Mouse (Mus musculus): ENCODE measurements around the gene Iffo2. TPM values are rescaled to one million over a fixed set of nuclear protein-coding genes. Genes with fewer than 3 reads are reported as not detected.

Iffo2 gene
- polyA plus RNA-seq, 1 experiment, result 1.6 TPM

GRCm38 (mm10) chr4:139580663-139581336 lies 50.5 kb downstream of the Iffo2 start:
- Histone ChIP-seq H3K4me3 (replicated peaks; ENCODE audit: control insufficient read depth, low read depth, low read length) (no peak overlapping the region), H3K27ac (ENCODE audit: control insufficient read depth, insufficient read depth, low read depth, low read length, poor library complexity) (0 out of 2 replicates have a peak overlapping the region, but pooled peaks have one; percentile 23), H3K4me1 (ENCODE audit: control insufficient read depth, insufficient read depth, low read length) (no peaks in the 10 kb centered on the region; the same call in 1 of the 2 replicates)
- TF ChIP-seq POLR2A (IDR thresholded peaks at IDR 0.05; ENCODE audit: borderline replicate concordance, control insufficient read depth, low read depth, low read length) (no peak), CTCF (IDR thresholded peaks at IDR 0.05; ENCODE audit: control insufficient read depth, insufficient read depth, low read length) (no peak)
- 47% methylated on average over 15 of the region's 15 CpGs for WGBS

GRCm38 (mm10) chr4:139581427-139582051 lies 51.2 kb downstream of the Iffo2 start:
- Histone ChIP-seq H3K27ac (ENCODE audit: control insufficient read depth, insufficient read depth, low read depth, low read length, poor library complexity) (0 out of 2 replicates have a peak overlapping the region, but pooled peaks have one; percentile 23), H3K4me1 (ENCODE audit: control insufficient read depth, insufficient read depth, low read length) (no peaks in the 10 kb centered on the region; the same call in 1 of the 2 replicates), H3K4me3 (replicated peaks; ENCODE audit: control insufficient read depth, low read depth, low read length) (no peak overlapping the region)
- 33% methylated on average over 6 of the region's 6 CpGs for WGBS
- no peak for TF ChIP-seq POLR2A (IDR thresholded peaks at IDR 0.05; ENCODE audit: borderline replicate concordance, control insufficient read depth, low read depth, low read length)
- TF ChIP-seq CTCF (IDR thresholded peaks at IDR 0.05; ENCODE audit: control insufficient read depth, insufficient read depth, low read length), result no peak

- TF ChIP-seq CTCF (IDR thresholded peaks at IDR 0.05; ENCODE audit: control insufficient read depth, insufficient read depth, low read length) (no peak), POLR2A (IDR thresholded peaks at IDR 0.05; ENCODE audit: borderline replicate concordance, control insufficient read depth, low read depth, low read length) (no peak)
- no peak overlapping the region for H3K4me3 ChIP-seq (replicated peaks; ENCODE audit: control insufficient read depth, low read depth, low read length)
- 50% methylated on average over 6 of the region's 6 CpGs for WGBS
- H3K27ac ChIP-seq (ENCODE audit: control insufficient read depth, insufficient read depth, low read depth, low read length, poor library complexity), result no peak overlapping the region
- no peaks in the 10 kb centered on the region; the same call in 1 of the 2 replicates for H3K4me1 ChIP-seq (ENCODE audit: control insufficient read depth, insufficient read depth, low read length)
Measured at GRCm38 (mm10) chr4:139582346-139582745, 52.0 kb downstream of the Iffo2 start.

GRCm38 (mm10) chr4:139582903-139583302 lies 52.6 kb downstream of the Iffo2 start:
- WGBS, result 62% methylated on average over 3 of the region's 3 CpGs
- no peaks in the 10 kb centered on the region; the same call in 1 of the 2 replicates for H3K4me1 ChIP-seq (ENCODE audit: control insufficient read depth, insufficient read depth, low read length)
- no peak for TF ChIP-seq POLR2A (IDR thresholded peaks at IDR 0.05; ENCODE audit: borderline replicate concordance, control insufficient read depth, low read depth, low read length)
- TF ChIP-seq CTCF (IDR thresholded peaks at IDR 0.05; ENCODE audit: control insufficient read depth, insufficient read depth, low read length), result no peak
- no peak overlapping the region for H3K27ac ChIP-seq (ENCODE audit: control insufficient read depth, insufficient read depth, low read depth, low read length, poor library complexity)
- H3K4me3 ChIP-seq (replicated peaks; ENCODE audit: control insufficient read depth, low read depth, low read length), result no peak overlapping the region

GRCm38 (mm10) chr4:139583629-139584245 lies 53.4 kb downstream of the Iffo2 start:
- Histone ChIP-seq H3K4me1 (ENCODE audit: control insufficient read depth, insufficient read depth, low read length) (no peaks in the 10 kb centered on the region; the same call in 1 of the 2 replicates), H3K27ac (ENCODE audit: control insufficient read depth, insufficient read depth, low read depth, low read length, poor library complexity) (no peak overlapping the region), H3K4me3 (replicated peaks; ENCODE audit: control insufficient read depth, low read depth, low read length) (no peak overlapping the region)
- TF ChIP-seq CTCF (IDR thresholded peaks at IDR 0.05; ENCODE audit: control insufficient read depth, insufficient read depth, low read length) (no peak), POLR2A (IDR thresholded peaks at IDR 0.05; ENCODE audit: borderline replicate concordance, control insufficient read depth, low read depth, low read length) (no peak)
- 78% methylated on average over 11 of the region's 11 CpGs for WGBS

GRCm38 (mm10) chr4:139584704-139585103 lies 54.4 kb downstream of the Iffo2 start:
- Histone ChIP-seq H3K27ac (ENCODE audit: control insufficient read depth, insufficient read depth, low read depth, low read length, poor library complexity) (no peak overlapping the region), H3K4me3 (replicated peaks; ENCODE audit: control insufficient read depth, low read depth, low read length) (no peak overlapping the region), H3K4me1 (ENCODE audit: control insufficient read depth, insufficient read depth, low read length) (no peaks in the 10 kb centered on the region)
- no peak for TF ChIP-seq CTCF (IDR thresholded peaks at IDR 0.05; ENCODE audit: control insufficient read depth, insufficient read depth, low read length)
- TF ChIP-seq POLR2A (IDR thresholded peaks at IDR 0.05; ENCODE audit: borderline replicate concordance, control insufficient read depth, low read depth, low read length), result no peak
- WGBS, result 81% methylated on average over 11 of the region's 11 CpGs

- Histone ChIP-seq H3K27ac (ENCODE audit: control insufficient read depth, insufficient read depth, low read depth, low read length, poor library complexity) (no peak overlapping the region), H3K4me1 (ENCODE audit: control insufficient read depth, insufficient read depth, low read length) (no peaks in the 10 kb centered on the region), H3K4me3 (replicated peaks; ENCODE audit: control insufficient read depth, low read depth, low read length) (no peak overlapping the region)
- no peak for TF ChIP-seq CTCF (IDR thresholded peaks at IDR 0.05; ENCODE audit: control insufficient read depth, insufficient read depth, low read length)
- no peak for TF ChIP-seq POLR2A (IDR thresholded peaks at IDR 0.05; ENCODE audit: borderline replicate concordance, control insufficient read depth, low read depth, low read length)
- WGBS, result 80% methylated on average over 7 of the region's 7 CpGs
Measured at GRCm38 (mm10) chr4:139585713-139586112, 55.4 kb downstream of the Iffo2 start.

GRCm38 (mm10) chr4:139587370-139587769 lies 57.0 kb downstream of the Iffo2 start:
- Histone ChIP-seq H3K4me1 (ENCODE audit: control insufficient read depth, insufficient read depth, low read length) (no peaks in the 10 kb centered on the region), H3K27ac (ENCODE audit: control insufficient read depth, insufficient read depth, low read depth, low read length, poor library complexity) (no peak overlapping the region), H3K4me3 (replicated peaks; ENCODE audit: control insufficient read depth, low read depth, low read length) (no peak overlapping the region)
- 69% methylated on average over 4 of the region's 4 CpGs for WGBS
- TF ChIP-seq POLR2A (IDR thresholded peaks at IDR 0.05; ENCODE audit: borderline replicate concordance, control insufficient read depth, low read depth, low read length) (no peak), CTCF (IDR thresholded peaks at IDR 0.05; ENCODE audit: control insufficient read depth, insufficient read depth, low read length) (no peak)

All from bone marrow, adult 2 months (tissue).